Mouse (Mus musculus): ENCODE measurements at regions not wholly inside any gene's neighbourhood (a gene's known extent, or its start where the extent isn't known, plus 50 kb on each side); places are given as distances from the start of the nearest gene placed in this dataset.

GRCm38 (mm10) chr13:112114741-112115201 lies 173.5 kb upstream of the Ankrd55 start:
- no peak for TF ChIP-seq CHD2 (IDR thresholded peaks at IDR 0.05; ENCODE audit: low read depth, low read length)
- TF ChIP-seq MAFK (IDR thresholded peaks at IDR 0.05; ENCODE audit: insufficient read depth, low read depth, low read length), result no peak
- TF ChIP-seq HCFC1 (IDR thresholded peaks at IDR 0.05; ENCODE audit: borderline replicate concordance, insufficient read depth, low read length), result no peak
- no peak for TF ChIP-seq ZC3H11A (IDR thresholded peaks at IDR 0.05; ENCODE audit: borderline replicate concordance, low read depth, low read length)

Measured in ES-E14 (cell line).